In the genomic region with DNA sequence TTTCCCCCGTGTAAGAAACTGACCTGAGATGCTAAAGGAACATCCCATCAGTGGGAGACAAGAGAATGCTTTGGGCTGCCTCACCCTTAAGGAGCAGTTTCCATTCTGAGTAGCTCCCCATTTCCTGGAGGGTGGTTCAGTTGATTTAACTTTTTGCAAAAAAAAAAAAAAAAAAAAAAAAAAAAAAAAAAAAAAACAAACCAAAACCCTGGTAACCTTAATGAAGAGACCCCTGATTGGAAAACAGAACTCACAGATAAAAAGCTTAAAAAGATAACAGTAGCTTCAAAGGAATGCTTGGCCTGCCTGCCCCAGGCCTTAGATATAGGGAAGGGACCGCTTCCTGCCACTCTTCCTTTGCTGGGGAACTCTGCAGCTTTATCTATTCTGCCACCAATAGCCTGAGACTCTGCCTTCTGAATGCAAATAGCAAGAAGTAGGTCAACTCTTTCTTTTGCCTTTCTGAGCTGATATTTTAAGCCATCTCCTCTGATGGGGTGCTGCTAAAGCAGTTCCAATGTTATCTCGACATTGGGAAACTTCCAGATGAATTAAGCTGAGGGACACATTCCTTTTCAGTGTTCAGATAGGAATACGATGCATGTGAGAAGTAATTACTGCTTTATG, we compare ENCODE assay signal across 14 mouse cellular contexts. TPM values are rescaled to one million over a fixed set of nuclear protein-coding genes. Genes with fewer than 3 reads are reported as not detected.
DNase-seq lines count a peak whose midpoint lies in the region; ATAC-seq and TF ChIP-seq lines count a peak whose summit lies in the region.
"Had no signal": no experiment of that assay in that cellular context is flagged by ENCODE, and none has a peak within 500 bp of the region (broad histone marks: within the 10 kb centered on the region; RNA-seq: fewer than 3 reads in every experiment).

No protein-coding gene starts in this region.

- peak; percentile 46 for DNase-seq in cerebellum, adult 9-10 months
- DNase-seq in cerebellum, postnatal 14 days = no peak
- DNase-seq in heart, postnatal 0 days (ENCODE audit: low spot score) = no peak
- DNase-seq in lung, postnatal 0 days (ENCODE audit: low spot score) = no peak
- no peak for DNase-seq in lung, adult 2 months
- DNase-seq in thymus, postnatal 10 days (ENCODE audit: low spot score in 2 of 2) = no peak
- DNase-seq: cerebellum, adult 9-11 months; kidney, adult 11 months had no signal

- H3K27ac ChIP-seq in heart, postnatal 0 days (ENCODE audit: low read depth) = peak overlapping the region; percentile 43; the same call in 1 of the 2 replicates
- H3K27ac ChIP-seq in heart, embryonic 11.5 days (ENCODE audit: low read depth, low read length) = no peak overlapping the region
- H3K27ac ChIP-seq in lung, postnatal 0 days (ENCODE audit: low read length) = no peak overlapping the region
- H3K27ac ChIP-seq in brown adipose tissue, adult 24 weeks (replicated peaks; ENCODE audit: low read depth, low read length) = peak overlapping the region; percentile 30
- H3K27ac ChIP-seq: hindbrain, embryonic 10.5 days had no signal

- TF ChIP-seq CTCF in heart, postnatal 0 days (IDR thresholded peaks at IDR 0.05; ENCODE audit: low read depth) = no peak
- no peak for TF ChIP-seq CTCF in lung, postnatal 0 days (IDR thresholded peaks at IDR 0.05)
- no peak for TF ChIP-seq CTCF in lung, adult 2 months (IDR thresholded peaks at IDR 0.05; ENCODE audit: insufficient read depth, low read length)

- no peaks in the 10 kb centered on the region for H3K27me3 ChIP-seq in heart, postnatal 0 days (ENCODE audit: control insufficient read depth, insufficient read depth, low read length)
- H3K27me3 ChIP-seq in heart, embryonic 11.5 days (ENCODE audit: control insufficient read depth, insufficient read depth, low read length) = peaks cover 7% of the 10 kb centered on the region
- no peaks in the 10 kb centered on the region for H3K27me3 ChIP-seq in lung, postnatal 0 days (replicated peaks; ENCODE audit: insufficient read depth, low read length)

- no peak for TF ChIP-seq POLR2A in lung, adult 2 months (IDR thresholded peaks at IDR 0.05; ENCODE audit: borderline replicate concordance, extremely low read depth, low read depth, low read length)

- H3K9me3 ChIP-seq in heart, postnatal 0 days (replicated peaks; ENCODE audit: control insufficient read depth, low read length) = no peaks in the 10 kb centered on the region
- H3K9me3 ChIP-seq in heart, embryonic 11.5 days (replicated peaks; ENCODE audit: control insufficient read depth, low read length) = no peaks in the 10 kb centered on the region
- no peaks in the 10 kb centered on the region for H3K9me3 ChIP-seq in lung, postnatal 0 days (ENCODE audit: low read length)
- H3K9me3 ChIP-seq: hindbrain, embryonic 10.5 days had no signal

- H3K9ac ChIP-seq in heart, postnatal 0 days (replicated peaks; ENCODE audit: low read depth, low read length) = no peak overlapping the region
- H3K9ac ChIP-seq in heart, embryonic 11.5 days (ENCODE audit: low read depth, low read length) = no peak overlapping the region
- no peak overlapping the region for H3K9ac ChIP-seq in lung, postnatal 0 days (replicated peaks; ENCODE audit: low read depth)

- H3K36me3 ChIP-seq in heart, postnatal 0 days (replicated peaks; ENCODE audit: control insufficient read depth, insufficient read depth, low read length) = no peaks in the 10 kb centered on the region
- no peaks in the 10 kb centered on the region for H3K36me3 ChIP-seq in heart, embryonic 11.5 days (ENCODE audit: control insufficient read depth, insufficient read depth, low read length)
- H3K36me3 ChIP-seq in lung, postnatal 0 days (ENCODE audit: insufficient read depth, low read length) = no peaks in the 10 kb centered on the region
- H3K36me3 ChIP-seq: hindbrain, embryonic 10.5 days had no signal

- H3K4me3 ChIP-seq in heart, postnatal 0 days (ENCODE audit: low read depth, low read length) = no peak overlapping the region
- H3K4me3 ChIP-seq in heart, embryonic 11.5 days (ENCODE audit: low read depth, low read length) = no peak overlapping the region
- H3K4me3 ChIP-seq in lung, postnatal 0 days (ENCODE audit: low read depth, low read length) = no peak overlapping the region
- no peak overlapping the region for H3K4me3 ChIP-seq in lung, adult 2 months (replicated peaks; ENCODE audit: extremely low read depth, low read depth, low read length)
- no peak overlapping the region for H3K4me3 ChIP-seq in brown adipose tissue, adult 24 weeks (ENCODE audit: insufficient read depth, low read depth, low read length)
- H3K4me3 ChIP-seq: hindbrain, embryonic 10.5 days had no signal

- WGBS in heart, postnatal 0 days = 39% methylated on average over 4 of the region's 4 CpGs
- WGBS in heart, embryonic 11.5 days (ENCODE audit: insufficient replicate concordance) = 37% methylated on average over 4 of the region's 4 CpGs
- 54% methylated on average over 4 of the region's 4 CpGs for whole genome bisulfite sequencing in lung, postnatal 0 days
- WGBS in lung, adult 2 months = 61% methylated on average over 4 of the region's 4 CpGs

- ATAC-seq in heart, postnatal 0 days (ENCODE audit: insufficient read depth, low read depth) = no peak
- ATAC-seq in heart, embryonic 11.5 days (replicated peaks; ENCODE audit: insufficient number of reproducible peaks, low FRiP score, low TSS enrichment) = no peak
- peak; percentile 63 for ATAC-seq in lung, postnatal 0 days

- TF ChIP-seq EP300 in heart, postnatal 0 days (IDR thresholded peaks at IDR 0.05; ENCODE audit: low read depth) = no peak
- no peak for TF ChIP-seq EP300 in lung, postnatal 0 days (IDR thresholded peaks at IDR 0.05)

- H3K4me2 ChIP-seq in heart, postnatal 0 days (ENCODE audit: low read depth, low read length) = no peak overlapping the region
- no peak overlapping the region for H3K4me2 ChIP-seq in heart, embryonic 11.5 days
- no peak overlapping the region for H3K4me2 ChIP-seq in lung, postnatal 0 days (replicated peaks; ENCODE audit: low read depth, low read length)

- H3K4me1 ChIP-seq in heart, postnatal 0 days (ENCODE audit: control insufficient read depth, insufficient read depth) = no peaks in the 10 kb centered on the region
- H3K4me1 ChIP-seq in heart, embryonic 11.5 days (ENCODE audit: control insufficient read depth, insufficient read depth, low read length) = no peaks in the 10 kb centered on the region
- no peaks in the 10 kb centered on the region for H3K4me1 ChIP-seq in lung, postnatal 0 days (ENCODE audit: insufficient read depth, low read depth, low read length)
- peaks cover 4% of the 10 kb centered on the region for H3K4me1 ChIP-seq in lung, adult 2 months (ENCODE audit: control insufficient read depth, insufficient read depth, low read length)
- peaks cover 13% of the 10 kb centered on the region for H3K4me1 ChIP-seq in brown adipose tissue, adult 24 weeks (ENCODE audit: control insufficient read depth, insufficient read depth, insufficient read length, low read length)
- H3K4me1 ChIP-seq: hindbrain, embryonic 10.5 days had no signal

RNA-seq across cellular contexts. Expression of a gene that starts 53.0 kb away (rescaled TPM):
- 0.08 TPM in 1 of 2 replicates, not detected in the other for total RNA-seq in heart, postnatal 0 days (2014; rRNA removed; ENCODE audit: low replicate concordance)
- polyA plus RNA-seq in heart, postnatal 0 days (2015; fragmentation: Nextera tagmentation; extraction: Ambion mirVana) = 0.05 TPM in 2 replicates
- polyA plus RNA-seq in heart, embryonic 11.5 days (2014; fragmentation: Nextera tagmentation; extraction: Ambion mirVana) = 0.06 TPM in 1 of 2 replicates, not detected in the other
- 0.06 and 0.08 TPM in 2 replicates for polyA plus RNA-seq in lung, postnatal 0 days (2015; fragmentation: Nextera tagmentation; extraction: Ambion mirVana)
- 0.72 and 0.92 TPM in 2 replicates for polyA plus RNA-seq in lung, adult 2 months (2012; rRNA removed)
- polyA plus RNA-seq in brown adipose tissue, adult 24 weeks (2012; ENCODE audit: insufficient read depth, insufficient read length, missing spikeins) = not detected in 2 replicates
- total RNA-seq: liver, adult 2 months; megakaryocyte-erythroid progenitor cell, adult 5-6 weeks had no signal
- polyA plus RNA-seq: embryonic facial prominence, embryonic 11.5 days had no signal

Comparison
In these comparisons a context has a peak if more than half of its experiments do, and no peak if none do; other contexts are left out.
1. H3K27ac ChIP-seq: peak in heart, postnatal 0 days (single experiment) and brown adipose tissue, adult 24 weeks (single experiment); none in heart, embryonic 11.5 days (single experiment) and lung, postnatal 0 days (single experiment).